Comparison of ENCODE assay signal across 8 mouse cellular contexts in genomic region chr3:81036151-81036553, GRCm38 (mm10). TPM values are rescaled to one million over a fixed set of nuclear protein-coding genes. Genes with fewer than 3 reads are reported as not detected.
DNase-seq lines count a peak whose midpoint lies in the region; ATAC-seq and TF ChIP-seq lines count a peak whose summit lies in the region.

Gene Pdgfc (plus strand): TSS chr3:81036416.

- no peaks in the 10 kb centered on the region for H3K36me3 ChIP-seq in liver, adult 2 months (ENCODE audit: control insufficient read depth, insufficient read depth, low read length)
- no peaks in the 10 kb centered on the region for H3K36me3 ChIP-seq in embryonic facial prominence, embryonic 10.5 days (replicated peaks)
- no peaks in the 10 kb centered on the region for H3K36me3 ChIP-seq in hindbrain, embryonic 15.5 days
- peaks cover 7% of the 10 kb centered on the region for H3K36me3 ChIP-seq in myocyte (ENCODE audit: control insufficient read depth, insufficient read depth)

- H3K27me3 ChIP-seq in liver, adult 2 months (ENCODE audit: control insufficient read depth, insufficient read depth, low read length): no peaks in the 10 kb centered on the region
- 0 out of 2 replicates have a peak, but pooled peaks cover 15% of the 10 kb centered on the region for H3K27me3 ChIP-seq in embryonic facial prominence, embryonic 10.5 days (replicated peaks; ENCODE audit: low read depth, poor library complexity, severe bottlenecking)
- H3K27me3 ChIP-seq in hindbrain, embryonic 15.5 days: no peaks in the 10 kb centered on the region
- no peaks in the 10 kb centered on the region for H3K27me3 ChIP-seq in myocyte (ENCODE audit: control insufficient read depth, insufficient read depth, insufficient read length)

- H3K4me2 ChIP-seq in hindbrain, embryonic 15.5 days: peak within 1 kb of the TSS; percentile 98
- H3K4me2 ChIP-seq in myocyte (ENCODE audit: low read depth): peak within 1 kb of the TSS; percentile 75

- H3K27ac ChIP-seq in liver, adult 2 months (replicated peaks; ENCODE audit: insufficient read depth, low read depth, low read length): peak within 1 kb of the TSS; percentile 73
- H3K27ac ChIP-seq in embryonic facial prominence, embryonic 10.5 days (replicated peaks): peak within 1 kb of the TSS; percentile 96
- H3K27ac ChIP-seq in hindbrain, embryonic 15.5 days (replicated peaks): peak within 1 kb of the TSS; percentile 74

- H3K4me3 ChIP-seq in liver, adult 2 months (ENCODE audit: insufficient read depth, low read depth, low read length): peak within 1 kb of the TSS; percentile 95
- peak within 1 kb of the TSS; percentile 85 for H3K4me3 ChIP-seq in embryonic facial prominence, embryonic 10.5 days
- H3K4me3 ChIP-seq in hindbrain, embryonic 15.5 days: peak within 1 kb of the TSS; percentile 93
- H3K4me3 ChIP-seq in myocyte: peak within 1 kb of the TSS; percentile 84

- TF ChIP-seq POLR2A in liver, adult 2 months (IDR thresholded peaks at IDR 0.05; ENCODE audit: extremely low read depth, insufficient read depth, low read length): no peak
- no peak for TF ChIP-seq POLR2A in myocyte (IDR thresholded peaks at IDR 0.05; ENCODE audit: insufficient read length, low read depth)

- peak; percentile 13; the same call in 1 of the 2 replicates for TF ChIP-seq CTCF in liver, adult 2 months (IDR thresholded peaks at IDR 0.05; ENCODE audit: low read depth, low read length)

- ATAC-seq in hindbrain, embryonic 15.5 days (ENCODE audit: low FRiP score, low read depth): peak; percentile 79; the same call in 1 of the 2 replicates

- H3K79me2 ChIP-seq in liver, adult 2 months (ENCODE audit: control insufficient read depth, insufficient read depth, low read length): no peaks in the 10 kb centered on the region
- H3K79me2 ChIP-seq in myocyte (ENCODE audit: control insufficient read depth, insufficient read depth): peaks cover 47% of the 10 kb centered on the region

- H3ac ChIP-seq in myocyte (ENCODE audit: control insufficient read depth, insufficient read length): peak within 1 kb of the TSS; percentile 97

- H3K9ac ChIP-seq in liver, adult 2 months (ENCODE audit: low read depth, low read length): peak within 1 kb of the TSS; percentile 78
- H3K9ac ChIP-seq in hindbrain, embryonic 15.5 days: peak within 1 kb of the TSS; percentile 78

- H3K4me1 ChIP-seq in liver, adult 2 months (ENCODE audit: control insufficient read depth, insufficient read depth, low read length): no peaks in the 10 kb centered on the region; the same call in 1 of the 2 replicates
- peaks cover 40% of the 10 kb centered on the region for H3K4me1 ChIP-seq in embryonic facial prominence, embryonic 10.5 days
- peaks cover 20% of the 10 kb centered on the region for H3K4me1 ChIP-seq in hindbrain, embryonic 15.5 days (replicated peaks)

- no peaks in the 10 kb centered on the region for H3K9me3 ChIP-seq in embryonic facial prominence, embryonic 10.5 days
- H3K9me3 ChIP-seq in hindbrain, embryonic 15.5 days: no peaks in the 10 kb centered on the region

- WGBS in liver, adult 2 months: 16% methylated on average over 17 of the region's 17 CpGs
- WGBS in embryonic facial prominence, embryonic 10.5 days: 1% methylated on average over 17 of the region's 17 CpGs
- under 1% methylated on average over 16 of the region's 17 CpGs for WGBS in hindbrain, embryonic 15.5 days

- no peak for DNase-seq in liver, adult 2 months (ENCODE audit: extremely low read depth, low read depth, low spot score)
- no peak for DNase-seq in liver
- DNase-seq in embryonic facial prominence, embryonic 10.5 days (ENCODE audit: low spot score): no peak
- no peak for DNase-seq in spleen, postnatal 4 days (ENCODE audit: low spot score in 2 of 2)
- DNase-seq in urinary bladder, postnatal 25 days (ENCODE audit: low spot score): no peak
- no peak for DNase-seq in ovary, adult 18-20 months (ENCODE audit: low spot score)

TF ChIP-seq in myocyte, 11 proteins besides CTCF, POLR2A, EP300 and RAD21:
- TF ChIP-seq MYOG (IDR thresholded peaks at IDR 0.05; ENCODE audit: control insufficient read depth in 1 of 3, insufficient read depth in 1 of 3, insufficient read length in 2 of 3, low read depth in 2 of 3) (peak in 2 of 3 experiments; percentile 74 to 75), MYOD1 (IDR thresholded peaks at IDR 0.05; ENCODE audit: control insufficient read depth in 1 of 3, insufficient read length in 2 of 3, low read depth in 2 of 3) (peak in 2 of 3 experiments; percentile 69 to 88), USF1 (IDR thresholded peaks at IDR 0.05; ENCODE audit: low read depth) (no peak)

RNA-seq across cellular contexts. Expression of gene Pdgfc, which starts in this region (rescaled TPM):
- total RNA-seq in liver, adult 2 months (2014; rRNA removed): 2.1 and 2.6 TPM in 2 replicates
- polyA plus RNA-seq in liver, adult 2 months (2012; rRNA removed): 1.1 and 1.5 TPM in 2 replicates
- 38.6 and 43.3 TPM in 2 replicates for polyA plus RNA-seq in embryonic facial prominence, embryonic 10.5 days (2016; fragmentation: Nextera tagmentation; extraction: Ambion mirVana)
- polyA plus RNA-seq in hindbrain, embryonic 15.5 days (2015; fragmentation: Nextera tagmentation; extraction: Ambion mirVana): 5.8 and 6.6 TPM in 2 replicates
- polyA plus RNA-seq in myocyte (2012; fragmentation: generic; extraction: Trizol): 23.9 TPM
